Mouse (Mus musculus) thymus, postnatal 14 days (tissue): Measurements from ENCODE around the gene Prrx1.

Source experiments
- DNase-seq: peaks from one replicate; pipeline ENCODE4 v3.0.0; 2021

Prrx1 gene

DNA sequence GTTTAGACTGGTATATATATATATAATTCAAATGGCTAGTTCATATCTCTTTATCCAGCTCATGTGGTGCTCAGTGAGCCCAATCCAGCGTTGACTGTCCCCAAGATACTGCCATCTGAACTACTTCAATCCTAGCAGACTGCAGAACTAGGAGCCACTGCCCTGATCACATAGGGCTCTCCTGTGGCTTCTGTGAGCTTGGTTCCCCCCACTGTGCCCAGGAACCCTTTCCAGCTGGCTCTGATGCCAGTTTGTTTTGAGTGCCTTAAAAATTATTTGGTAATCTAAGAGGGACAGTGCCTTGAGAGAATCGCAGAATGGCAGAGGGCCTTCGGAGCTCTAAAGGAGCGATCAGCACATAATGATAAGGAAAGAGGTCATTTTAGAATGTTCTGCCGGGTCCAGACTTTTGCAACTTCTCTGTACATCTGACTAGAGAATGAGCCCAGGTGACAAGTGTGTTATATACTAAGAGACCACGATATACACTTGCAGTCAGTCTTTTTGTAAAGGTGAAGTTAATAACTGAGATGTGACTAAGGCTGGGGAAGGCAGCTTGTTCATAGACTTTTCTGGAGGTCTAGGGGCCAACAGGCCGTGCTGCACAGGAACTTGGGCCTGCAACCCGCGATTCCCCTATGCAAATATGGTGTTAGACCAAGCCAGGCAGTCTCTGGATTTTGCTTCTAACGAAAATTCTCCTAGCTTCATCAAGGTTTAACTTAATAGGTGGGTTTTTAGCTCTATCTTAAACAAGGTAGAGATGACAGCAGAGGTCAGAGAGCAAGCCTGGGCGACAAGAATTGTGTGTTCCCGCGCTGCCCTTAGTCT lies 2.3 kb downstream of the Prrx1 start:
- no peak for DNase-seq

DNA sequence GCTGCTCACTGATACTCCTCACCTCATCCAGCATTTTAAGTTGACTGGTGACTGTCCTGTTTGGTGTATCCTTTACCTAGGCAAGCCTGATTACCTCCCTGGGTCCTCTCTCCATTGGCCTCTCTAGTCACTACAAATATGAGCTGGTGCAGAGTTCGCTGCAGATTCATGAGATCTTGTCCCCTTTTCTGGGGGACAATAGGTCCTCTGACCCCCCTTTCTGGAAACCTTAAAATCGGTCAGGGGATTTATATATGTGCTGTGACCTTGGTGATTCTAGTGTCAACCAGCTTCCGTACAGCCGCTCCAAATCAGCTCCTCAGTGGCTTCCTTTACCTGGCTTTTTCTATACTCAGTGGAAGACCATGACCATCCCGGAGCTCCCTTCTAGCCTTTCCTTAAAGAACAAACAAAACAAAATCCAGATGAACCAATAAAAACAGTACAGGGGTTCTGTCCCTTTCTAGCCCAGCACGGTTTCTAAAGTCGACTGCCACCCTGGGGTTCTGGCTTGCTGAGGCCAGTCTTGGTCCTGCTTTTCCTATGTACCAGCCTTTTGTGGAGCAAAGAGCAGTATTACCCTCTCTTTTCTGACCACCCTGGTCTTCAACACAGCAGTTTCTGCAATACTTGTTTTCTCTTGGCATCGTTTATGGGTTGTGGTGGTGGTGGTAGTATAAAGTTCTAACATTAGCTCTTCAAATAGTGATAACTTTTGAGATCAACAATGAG lies 3.3 kb downstream of the Prrx1 start:
- no peak for DNase-seq

DNA sequence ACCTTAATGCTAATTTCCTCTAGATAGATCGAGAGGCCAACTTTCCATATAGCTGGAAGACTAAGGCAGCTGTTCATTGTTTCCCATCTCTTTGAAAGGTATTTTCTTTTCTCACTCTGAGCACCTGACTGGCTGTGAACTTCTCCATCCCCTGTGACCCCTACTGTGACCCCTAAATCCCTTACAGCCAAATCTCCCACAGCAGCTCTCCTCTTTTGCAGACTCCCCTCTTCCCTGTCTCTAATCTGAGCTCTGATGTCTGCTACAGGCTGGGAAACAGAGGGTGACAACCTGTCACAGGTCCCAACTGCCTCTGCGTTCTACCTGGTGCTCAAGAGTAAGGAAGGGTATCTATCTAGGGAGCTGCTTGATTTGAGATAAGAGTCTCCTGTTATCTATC lies 4.0 kb downstream of the Prrx1 start:
- no peak for DNase-seq

DNA sequence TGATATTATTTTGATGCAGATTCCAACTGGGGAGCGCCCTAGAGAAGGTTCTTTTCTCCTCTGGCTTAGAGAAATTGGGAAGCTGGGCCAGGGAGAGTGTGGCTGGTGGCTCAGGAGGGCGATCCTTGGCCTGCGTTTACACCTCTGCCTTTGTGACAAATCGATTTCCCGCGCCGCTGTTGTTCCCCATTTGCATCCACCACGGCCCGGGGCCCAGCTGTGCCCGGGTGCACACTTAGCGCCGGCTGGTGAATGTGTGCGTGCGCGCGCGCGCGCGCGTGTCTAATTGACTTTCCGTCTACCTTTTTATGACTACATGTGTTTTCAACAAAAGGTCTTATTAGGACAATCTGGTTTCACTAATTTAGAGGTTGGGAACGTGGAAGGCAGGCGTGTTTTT lies 4.9 kb downstream of the Prrx1 start:
- no peak for DNase-seq

DNA sequence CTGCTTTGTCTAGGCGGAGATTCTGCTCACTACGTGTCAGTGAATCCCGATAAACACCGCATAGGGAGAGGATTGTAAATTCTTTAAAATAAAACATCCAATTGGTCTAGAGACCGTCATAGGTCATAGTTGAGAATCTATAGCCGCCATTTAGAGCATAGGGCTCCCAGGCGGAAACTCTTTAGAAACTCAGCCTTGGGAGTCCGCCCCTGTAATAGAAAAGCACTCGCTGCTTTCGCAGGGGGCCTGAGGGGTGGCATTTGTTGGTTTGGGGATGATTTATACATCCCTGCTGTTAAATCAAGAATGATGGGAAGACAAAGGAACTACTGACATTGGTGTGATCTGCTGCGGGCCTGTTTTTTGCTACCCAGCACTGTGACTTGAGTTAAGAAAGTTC lies 5.8 kb downstream of the Prrx1 start:
- no peak for DNase-seq

DNA sequence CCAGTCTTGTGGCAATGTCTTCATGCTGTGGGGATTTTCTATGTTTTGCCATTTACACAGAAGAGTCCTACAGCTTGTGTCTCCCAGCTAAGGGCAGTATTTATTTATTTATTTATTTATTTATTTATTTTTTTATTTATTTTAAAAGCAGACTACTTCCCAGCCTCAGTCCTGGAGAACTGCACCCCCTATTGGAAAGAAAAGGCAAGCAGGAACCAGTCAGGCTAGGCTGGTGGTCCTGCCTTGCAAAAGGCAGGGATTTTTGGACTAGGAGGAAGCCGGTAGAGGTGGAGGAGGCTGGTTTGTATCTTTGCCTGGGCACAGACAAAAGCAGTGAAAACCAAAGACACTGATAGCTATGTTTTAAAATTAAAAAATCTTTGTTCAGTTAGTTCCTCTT lies 7.6 kb downstream of the Prrx1 start:
- no peak for DNase-seq

DNA sequence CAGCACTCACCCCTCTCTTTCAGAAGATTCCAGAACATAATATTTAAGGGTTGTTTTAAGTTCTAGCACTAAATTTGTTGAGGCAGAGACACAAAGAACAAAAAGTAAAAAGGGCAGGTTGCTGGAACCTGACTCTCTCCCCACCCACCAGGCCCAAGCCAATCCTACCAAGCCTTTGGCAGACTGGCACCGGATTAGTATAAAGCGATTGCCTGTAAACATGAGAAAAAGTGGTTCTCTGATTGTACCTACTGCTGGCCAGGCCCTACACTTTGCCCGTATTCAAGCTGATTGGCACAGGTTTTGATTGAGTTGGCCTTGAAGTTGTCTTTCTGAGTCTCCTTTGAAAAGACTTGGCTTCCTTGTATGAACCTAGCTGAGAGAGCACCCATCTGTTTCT lies 8.7 kb downstream of the Prrx1 start:
- no peak for DNase-seq

DNA sequence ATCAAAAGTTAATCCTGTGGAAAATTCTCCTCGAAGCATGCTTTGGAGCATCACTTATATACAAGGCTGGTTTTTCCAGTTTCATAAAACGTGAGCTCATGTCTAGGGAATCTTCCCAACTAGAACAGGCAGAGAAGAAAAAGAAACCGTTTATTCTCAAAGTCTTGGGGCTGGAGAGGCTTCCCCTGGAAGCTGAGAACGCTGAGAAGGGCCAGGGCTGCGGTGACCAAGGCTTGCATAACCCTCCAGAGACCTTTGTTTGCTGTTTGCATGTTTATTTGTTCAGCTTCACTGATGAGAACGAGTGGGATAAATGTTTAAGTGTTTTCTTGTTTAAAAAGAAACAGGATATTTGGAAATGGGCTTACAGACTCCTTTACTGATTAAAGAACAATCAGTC lies 11.2 kb downstream of the Prrx1 start:
- DNase-seq = no peak

DNA sequence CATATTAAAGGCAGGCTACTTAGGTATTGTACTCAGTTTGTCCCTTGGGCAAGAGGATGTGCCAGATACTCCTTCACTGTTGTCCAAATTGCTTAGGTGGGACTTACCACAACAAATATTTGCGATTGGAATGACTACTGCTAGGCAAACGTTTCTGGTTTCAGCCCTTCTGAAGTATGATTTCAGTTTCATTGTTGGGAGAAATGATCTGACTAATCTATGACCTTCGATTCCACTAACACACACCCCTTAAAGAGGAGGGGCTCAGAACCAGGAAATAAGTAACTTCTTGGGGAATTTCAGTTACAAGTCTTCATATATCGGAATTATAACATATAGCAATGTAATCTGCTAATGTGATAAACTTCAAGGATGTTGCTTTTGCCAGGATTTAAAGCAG lies 20.4 kb downstream of the Prrx1 start:
- no peak for DNase-seq

DNA sequence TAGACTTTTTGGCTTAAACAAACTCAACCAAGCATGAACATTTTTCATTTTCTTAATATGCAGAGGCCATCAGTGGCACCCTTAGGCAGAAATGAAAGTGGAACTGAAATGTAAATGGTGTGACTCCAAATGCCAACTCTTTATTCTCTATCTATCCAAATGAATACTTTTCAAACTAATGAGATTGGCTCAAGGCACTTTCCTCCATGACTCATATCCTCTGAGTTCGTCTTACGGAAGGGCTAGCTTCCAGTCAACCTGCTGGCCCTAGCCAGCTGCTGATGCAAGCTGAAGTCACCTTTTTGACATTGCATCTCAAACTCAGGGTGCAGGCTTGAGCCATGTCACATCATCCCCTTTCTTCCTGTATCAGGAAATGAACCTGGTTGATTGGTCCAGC lies 21.6 kb downstream of the Prrx1 start:
- DNase-seq = no peak

DNA sequence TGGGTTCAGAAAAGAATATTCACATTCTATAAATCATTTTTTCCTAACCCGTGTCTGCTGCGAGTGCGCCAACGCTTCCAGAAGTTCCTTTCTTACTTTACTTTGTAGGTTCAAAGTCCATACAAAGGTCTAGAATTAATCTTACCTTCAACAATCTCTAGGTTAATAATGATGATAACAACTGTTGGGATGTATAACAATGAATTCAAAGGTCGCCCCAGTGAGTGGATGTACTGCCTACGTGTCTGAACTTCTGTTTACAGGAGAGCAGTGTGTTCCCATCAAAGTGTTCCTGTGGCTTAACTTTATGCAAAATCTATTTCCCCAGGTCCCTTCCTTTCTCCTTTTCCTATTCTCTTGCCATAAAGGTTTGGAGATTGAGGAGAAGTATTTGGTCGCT lies 24.4 kb downstream of the Prrx1 start:
- DNase-seq = no peak

DNA sequence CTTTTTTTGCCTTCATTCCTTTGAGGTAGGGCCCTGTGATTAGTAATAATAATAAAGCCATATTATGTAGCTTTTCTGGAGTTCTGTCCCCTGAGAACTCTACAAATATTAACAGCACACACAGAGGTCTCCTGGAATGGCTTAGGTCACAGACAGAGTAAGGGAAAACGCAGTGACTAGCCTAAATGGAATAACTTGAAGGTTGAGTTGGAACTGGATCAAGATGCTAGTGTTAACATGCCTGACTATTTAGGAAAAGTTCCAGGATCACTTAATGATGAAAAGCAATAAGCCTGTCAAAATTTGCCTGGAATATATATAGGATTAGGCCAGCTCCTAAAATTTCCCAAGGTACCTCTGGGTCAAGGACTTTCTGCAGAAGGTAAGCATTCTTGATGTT lies 28.0 kb downstream of the Prrx1 start:
- DNase-seq = no peak

DNA sequence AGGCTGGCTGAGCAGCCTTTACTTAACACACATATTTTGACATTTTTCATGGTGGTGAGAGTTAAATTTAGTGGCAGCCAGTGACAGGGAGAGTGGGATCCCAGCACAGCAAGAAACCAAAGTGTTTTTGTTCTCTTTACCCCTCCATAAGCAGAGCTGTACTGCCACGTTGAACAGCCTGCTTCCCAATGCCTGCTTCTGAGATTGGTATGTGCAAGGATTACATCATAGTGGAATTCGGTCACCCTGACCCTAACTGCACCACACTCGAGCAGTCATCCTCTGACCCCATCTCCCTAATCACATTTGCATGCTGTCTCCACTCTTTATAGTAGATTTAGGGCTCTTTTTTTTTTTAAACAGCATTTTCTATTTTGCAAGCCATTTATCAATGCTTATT lies 28.4 kb downstream of the Prrx1 start:
- no peak for DNase-seq

DNA sequence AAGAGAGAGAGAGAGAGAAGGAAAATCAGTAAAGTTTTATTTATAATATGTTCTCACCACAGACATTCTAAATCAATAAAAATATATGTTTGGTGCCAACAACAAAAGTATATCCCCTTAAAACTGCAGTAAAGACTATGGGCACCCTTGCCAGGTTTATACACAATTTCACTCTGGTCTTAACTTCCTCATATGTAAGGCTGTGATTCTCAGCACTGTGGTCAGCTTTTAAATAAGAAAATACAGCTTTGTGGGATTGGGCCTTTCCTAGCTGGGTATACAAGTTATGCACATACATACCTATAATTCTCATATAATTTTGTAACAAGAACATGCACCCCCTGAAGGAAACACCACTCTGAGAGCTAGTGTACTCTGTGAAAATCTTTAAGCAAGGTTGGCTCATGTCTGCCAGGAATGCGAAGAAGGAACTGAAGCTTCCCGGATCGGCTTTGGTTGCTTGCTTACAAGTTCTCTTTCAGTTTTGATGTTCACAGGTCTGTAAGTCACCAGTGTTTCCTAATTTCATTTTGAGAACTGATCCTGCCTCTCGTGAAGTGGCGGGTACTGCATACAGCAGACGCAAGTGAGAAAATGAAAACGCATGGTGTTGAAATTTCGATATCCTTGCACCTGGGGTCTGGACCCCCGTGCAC lies 29.4 kb downstream of the Prrx1 start:
- DNase-seq = no peak

DNA sequence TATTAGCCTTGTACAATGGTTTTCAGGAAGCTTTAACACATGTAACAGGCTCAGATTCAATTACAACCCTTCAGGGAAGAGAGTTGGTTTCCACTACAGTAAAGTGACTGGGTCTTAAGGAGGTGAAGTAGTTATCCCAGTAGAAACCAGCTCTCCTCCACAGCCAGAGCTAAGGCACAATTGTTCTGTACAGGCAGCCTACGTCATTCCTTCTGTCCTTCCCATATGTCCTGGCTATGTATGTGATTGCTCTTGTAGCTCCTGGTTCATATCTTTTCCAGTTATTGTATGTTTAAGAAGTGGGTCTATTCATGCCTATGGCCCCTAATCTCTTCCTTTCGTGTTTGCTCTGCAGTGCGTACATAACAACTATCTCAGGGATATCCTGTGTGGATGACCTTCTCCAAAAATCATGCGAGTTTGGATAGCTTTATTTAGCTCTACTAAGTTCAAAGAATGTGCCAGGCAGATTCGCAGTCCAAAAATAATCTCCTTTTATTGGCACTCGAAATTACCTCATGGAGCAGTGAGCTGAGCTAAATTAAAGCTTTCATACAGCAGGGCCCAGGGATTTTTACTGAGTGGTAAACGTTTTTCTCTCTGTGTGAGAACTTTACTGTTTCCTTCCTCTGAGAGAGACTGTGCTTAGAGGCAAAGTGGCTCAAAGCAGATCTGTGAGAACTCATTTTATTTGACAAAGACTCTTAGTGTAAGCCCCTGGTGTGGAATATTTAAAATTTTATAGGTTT lies 31.9 kb downstream of the Prrx1 start:
- no peak for DNase-seq

DNA sequence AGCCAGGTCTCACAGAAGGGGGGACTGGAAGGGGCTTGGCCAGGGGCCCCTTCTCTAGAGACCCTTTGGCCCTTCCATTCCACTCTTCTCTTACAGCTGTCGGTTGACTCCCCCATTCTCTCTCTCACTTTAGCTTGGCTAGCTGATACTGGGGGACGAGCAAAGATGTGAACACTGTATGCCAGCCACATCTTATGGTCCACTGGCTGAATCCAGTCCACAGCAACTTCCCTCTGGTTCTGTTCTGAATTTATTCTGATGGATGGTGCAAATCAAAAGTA lies 32.7 kb downstream of the Prrx1 start:
- DNase-seq = no peak

DNA sequence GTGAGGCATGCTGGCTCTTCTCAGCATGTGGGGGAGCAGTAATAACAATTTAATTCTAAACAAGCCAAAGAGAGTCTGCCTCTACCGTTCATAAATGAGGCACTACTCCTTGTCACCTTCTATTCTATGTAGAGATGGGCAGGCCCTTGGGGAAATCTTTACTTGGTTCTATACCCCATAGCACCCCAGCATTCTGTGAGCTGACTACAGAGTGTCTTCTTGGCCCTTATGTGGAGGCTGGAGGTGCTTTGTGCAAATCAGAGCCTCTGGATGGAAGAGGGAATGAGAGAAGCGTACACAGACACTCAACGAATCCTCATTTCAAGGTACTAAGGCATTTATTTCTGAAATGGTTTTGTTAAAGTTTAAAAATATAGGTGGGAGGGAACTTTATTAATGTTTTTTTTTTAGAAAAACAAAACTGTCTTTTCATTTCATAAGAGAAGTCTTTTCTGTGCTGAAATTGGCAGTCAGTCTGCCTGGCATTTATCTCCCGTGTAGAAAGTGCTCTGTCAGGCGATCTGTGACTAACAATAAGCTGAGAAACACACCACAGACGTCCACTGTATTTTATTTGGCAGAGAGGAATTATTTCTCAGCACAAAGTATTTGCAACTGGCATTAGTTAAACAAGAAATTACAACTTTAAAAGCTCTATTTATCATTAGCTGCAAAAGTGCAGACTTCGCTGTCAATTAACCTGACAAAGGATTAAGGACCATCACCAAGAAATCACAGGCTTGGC lies 33.2 kb downstream of the Prrx1 start:
- DNase-seq = no peak

DNA sequence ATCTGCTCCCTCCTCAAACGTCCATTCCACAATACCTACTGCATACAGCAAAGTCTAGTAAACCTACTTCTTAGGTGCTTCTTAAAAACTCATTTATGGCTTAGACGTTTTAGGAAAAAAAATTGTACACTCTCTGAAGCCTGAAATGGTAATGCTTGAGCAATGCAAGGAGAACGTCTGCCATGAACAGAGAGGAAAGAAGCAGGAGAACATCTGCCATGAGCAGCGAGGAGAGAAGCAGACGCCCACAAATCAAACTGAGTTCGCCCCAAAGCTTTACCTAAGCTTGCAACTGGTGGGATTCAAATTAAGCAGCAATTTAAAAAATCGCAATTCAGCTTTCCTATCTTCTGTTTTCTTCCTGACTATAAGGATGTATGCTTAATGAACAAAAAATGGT lies 36.4 kb downstream of the Prrx1 start:
- no peak for DNase-seq

DNA sequence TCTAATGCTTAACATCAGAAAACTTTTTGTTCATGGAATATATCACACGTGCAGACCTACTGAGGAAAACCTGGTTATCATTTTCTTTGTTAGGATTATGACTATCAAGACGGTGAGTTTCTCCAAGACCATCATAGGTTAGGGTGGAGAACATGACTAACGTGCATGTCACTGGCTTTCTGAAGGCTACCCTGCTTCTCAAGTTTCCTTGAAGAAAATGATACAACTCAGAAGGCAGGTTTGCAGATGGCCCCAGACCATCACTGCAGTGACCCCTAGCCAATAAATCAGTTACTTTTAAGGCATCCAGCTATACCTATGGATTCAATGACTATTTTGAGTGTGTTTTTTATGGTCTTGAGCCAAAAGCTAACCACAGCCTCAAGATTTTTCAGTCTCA lies 38.6 kb downstream of the Prrx1 start:
- DNase-seq = no peak

DNA sequence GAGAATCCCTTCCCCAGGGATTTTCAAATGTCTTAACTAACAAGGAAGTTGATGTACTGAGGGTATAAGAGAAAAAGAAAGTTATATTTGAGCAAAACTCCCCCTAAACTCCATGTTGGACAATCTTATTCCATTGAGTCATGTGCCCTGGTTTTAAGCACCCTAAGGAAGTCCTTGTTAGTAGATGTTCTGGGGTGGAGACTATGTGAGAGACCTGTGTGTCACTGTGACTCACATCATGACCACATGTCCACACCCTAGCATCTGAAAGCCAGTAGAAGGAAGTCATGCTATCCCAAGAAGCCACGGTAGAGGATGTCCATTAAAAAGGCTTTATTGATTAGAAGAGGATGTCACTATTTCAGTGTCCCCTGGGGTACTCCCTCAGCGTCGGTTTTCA lies 40.4 kb downstream of the Prrx1 start:
- DNase-seq = no peak

DNA sequence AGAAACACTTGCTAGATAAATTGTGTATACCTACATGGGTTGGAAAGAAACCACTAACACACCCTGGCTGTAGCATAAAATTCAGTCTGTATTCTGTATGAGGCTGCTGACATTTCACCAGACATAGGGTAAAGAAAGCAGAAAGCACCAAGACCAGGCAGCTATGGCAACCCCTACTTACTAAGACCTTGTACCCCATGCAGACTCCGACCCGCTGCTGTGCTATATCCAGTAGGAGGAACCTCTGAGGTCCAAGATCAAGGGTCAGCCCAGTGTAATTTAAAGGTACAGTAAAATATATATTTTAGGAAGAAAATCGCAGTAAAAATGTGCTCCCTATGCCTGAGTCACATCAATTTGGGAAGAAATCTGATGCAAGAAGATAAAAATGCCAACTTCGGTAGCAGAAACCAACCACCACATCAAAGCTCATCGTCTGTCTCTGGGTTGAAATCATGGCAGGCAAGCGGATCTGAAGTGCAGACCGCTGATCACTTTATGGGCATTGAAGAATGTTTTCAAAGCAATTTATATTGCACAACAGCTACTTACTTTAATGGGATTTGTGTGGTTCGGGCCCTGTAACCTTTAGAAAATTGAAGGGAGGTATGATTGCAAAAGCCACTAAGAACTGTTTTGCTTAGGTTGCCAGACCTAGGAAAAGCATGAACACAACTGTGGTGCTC lies 46.5 kb downstream of the Prrx1 start:
- no peak for DNase-seq

DNA sequence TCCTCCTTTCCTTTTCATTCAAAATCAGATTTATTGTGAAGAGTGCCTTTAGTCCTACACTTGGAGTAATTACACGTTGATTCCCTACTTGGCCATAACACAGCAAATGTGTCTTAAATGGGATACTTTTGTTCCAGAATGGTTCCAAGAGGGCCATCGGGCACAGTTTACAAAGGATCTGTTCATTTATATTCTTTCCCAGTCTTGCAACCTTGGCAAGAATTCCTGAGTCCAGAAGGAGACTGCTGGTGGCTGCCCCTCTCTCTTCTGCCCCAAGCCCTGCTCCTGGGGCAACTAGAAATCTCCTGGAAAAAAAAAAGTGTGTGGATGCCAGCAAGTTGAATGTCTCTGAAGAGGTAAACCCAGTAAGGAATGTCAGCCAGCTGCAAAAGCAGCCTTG lies 56.2 kb downstream of the Prrx1 start:
- DNase-seq = no peak
